Mouse (Mus musculus) T-helper 1 cell (primary cell): ENCODE measurements around the gene Tnip3.

Experiments
- in situ Hi-C: fragments of 300-600 bp; cut with MboI, MseI; formaldehyde crosslinking; loops from one replicate; pipeline ENCODE4 v1.15.1; 2025; ENCODE audit warnings: high pct_unique_total_duplicates

The Tnip3 gene

DNA sequence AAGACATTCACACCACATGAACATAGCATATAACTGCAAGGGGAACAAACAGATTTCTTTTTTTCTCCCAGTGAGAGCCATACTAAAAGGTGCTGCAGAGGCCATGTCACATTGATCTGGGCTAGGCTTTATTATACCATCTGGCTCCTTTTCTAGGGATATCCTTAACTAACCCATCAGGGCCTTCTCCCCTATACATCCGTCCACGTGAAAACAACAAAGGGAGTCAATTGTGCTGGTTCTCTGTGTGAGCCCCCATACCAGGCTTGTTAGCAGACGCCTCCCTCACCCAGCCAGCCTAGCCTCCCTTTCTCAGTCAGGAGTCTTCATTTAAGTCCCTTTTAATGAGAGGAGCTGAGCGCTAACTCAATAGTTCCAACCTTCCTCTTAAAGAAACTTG is 119.0 kb downstream of the Tnip3 start:
- in situ Hi-C loops = no loop called here

GRCm38 (mm10) chr6:65646408-65646807 is 121.3 kb downstream of the Tnip3 start:
- in situ Hi-C loops = no loop called here

DNA sequence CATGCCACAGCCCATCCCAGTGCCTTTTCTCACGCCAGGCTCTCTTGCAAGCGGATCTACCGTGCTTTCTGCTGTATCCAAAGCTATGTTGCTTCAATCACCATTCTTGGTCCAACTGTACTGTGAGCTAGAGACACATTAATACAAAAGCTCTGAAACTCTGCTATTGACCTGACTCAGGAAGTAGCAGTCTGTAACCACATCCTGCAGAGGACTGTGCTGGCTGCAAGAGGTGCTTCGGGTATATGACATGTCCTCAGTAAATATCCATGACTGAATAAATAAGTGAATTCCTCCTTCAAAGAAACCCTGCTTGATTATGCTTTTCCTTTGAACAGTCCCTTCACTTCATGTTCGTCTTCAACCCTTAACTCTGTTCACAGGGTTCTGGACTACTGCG is 122.6 kb downstream of the Tnip3 start:
- in situ Hi-C loops = no loop called here

- in situ Hi-C loops = no loop called here
These were observed 126.3 kb downstream of the Tnip3 start for GRCm38 (mm10) chr6:65651376-65651775.

DNA sequence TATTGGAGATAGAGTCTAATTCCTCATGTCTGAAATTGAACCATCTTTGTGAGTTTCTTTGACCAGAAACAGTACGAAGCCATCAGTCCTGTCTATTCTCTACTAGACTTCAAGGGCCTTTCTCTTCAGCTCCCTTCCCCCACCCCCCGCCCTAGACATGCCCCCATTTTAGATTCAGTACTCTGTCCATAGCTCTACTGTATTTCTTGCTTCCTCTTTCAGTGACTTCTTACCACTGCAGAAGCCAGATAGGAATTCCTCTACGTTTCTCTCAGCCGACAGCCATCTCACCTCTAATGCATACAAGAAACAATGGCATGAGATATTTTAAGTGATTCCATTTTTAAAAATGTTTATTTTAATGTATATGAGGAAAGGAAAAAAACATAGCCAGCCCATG is 136.2 kb downstream of the Tnip3 start:
- in situ Hi-C loops = no loop called here

DNA sequence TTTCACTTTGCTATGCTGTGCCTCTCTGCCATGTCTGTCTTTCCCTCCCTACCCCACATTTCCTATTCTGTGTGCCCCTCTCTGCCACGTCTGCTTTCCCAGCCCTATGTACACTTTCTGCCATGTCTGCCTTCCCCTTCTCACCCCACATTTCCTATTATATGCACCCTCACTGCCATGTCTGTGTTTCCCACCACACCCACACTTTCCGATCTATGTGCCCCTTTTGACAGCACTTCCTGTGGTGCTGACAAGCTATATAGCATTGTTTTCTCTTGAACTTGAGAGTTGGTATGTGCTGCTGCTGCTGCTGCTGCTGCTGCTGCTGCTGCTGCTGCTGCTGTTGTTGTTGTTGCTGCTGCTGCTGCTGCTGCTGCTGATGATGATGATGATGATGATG is 136.9 kb downstream of the Tnip3 start:
- in situ Hi-C loops = no loop called here

- in situ Hi-C loops = no loop called here
These were observed 138.9 kb downstream of the Tnip3 start for GRCm38 (mm10) chr6:65663990-65664389.

GRCm38 (mm10) chr6:65666295-65666694 is 141.2 kb downstream of the Tnip3 start:
- in situ Hi-C loops = no loop called here

- in situ Hi-C loops = no loop called here
These were observed 144.9 kb downstream of the Tnip3 start for GRCm38 (mm10) chr6:65669971-65670370.

DNA sequence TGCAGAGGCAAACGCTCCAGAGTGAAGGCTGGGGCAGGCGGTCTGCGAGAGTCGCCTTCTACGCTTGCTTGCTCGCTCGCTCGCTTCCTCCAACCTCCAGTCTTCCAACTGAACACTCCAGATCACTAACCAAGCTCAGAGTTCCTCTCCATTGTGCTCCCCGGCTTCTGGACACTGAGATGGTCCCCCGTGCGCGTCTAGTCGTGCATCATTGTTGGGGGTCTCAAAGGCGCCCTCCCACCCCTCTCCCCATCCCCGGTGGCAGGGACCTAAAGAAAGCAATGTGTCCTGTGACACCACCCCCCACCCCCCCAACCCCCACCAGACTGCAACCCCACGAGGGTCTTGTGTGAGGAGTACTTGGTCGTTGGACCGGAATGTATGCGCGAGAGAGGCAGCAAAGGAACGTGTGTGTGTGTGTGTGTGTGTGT is 145.9 kb downstream of the Tnip3 start:
- in situ Hi-C loops = no loop called here

- in situ Hi-C loops = no loop called here
These were observed 146.3 kb downstream of the Tnip3 start, which contains the start of gene Ndnf for GRCm38 (mm10) chr6:65671451-65671850. Gene Ndnf, plus strand, starts transcription at chr6:65671590.

DNA sequence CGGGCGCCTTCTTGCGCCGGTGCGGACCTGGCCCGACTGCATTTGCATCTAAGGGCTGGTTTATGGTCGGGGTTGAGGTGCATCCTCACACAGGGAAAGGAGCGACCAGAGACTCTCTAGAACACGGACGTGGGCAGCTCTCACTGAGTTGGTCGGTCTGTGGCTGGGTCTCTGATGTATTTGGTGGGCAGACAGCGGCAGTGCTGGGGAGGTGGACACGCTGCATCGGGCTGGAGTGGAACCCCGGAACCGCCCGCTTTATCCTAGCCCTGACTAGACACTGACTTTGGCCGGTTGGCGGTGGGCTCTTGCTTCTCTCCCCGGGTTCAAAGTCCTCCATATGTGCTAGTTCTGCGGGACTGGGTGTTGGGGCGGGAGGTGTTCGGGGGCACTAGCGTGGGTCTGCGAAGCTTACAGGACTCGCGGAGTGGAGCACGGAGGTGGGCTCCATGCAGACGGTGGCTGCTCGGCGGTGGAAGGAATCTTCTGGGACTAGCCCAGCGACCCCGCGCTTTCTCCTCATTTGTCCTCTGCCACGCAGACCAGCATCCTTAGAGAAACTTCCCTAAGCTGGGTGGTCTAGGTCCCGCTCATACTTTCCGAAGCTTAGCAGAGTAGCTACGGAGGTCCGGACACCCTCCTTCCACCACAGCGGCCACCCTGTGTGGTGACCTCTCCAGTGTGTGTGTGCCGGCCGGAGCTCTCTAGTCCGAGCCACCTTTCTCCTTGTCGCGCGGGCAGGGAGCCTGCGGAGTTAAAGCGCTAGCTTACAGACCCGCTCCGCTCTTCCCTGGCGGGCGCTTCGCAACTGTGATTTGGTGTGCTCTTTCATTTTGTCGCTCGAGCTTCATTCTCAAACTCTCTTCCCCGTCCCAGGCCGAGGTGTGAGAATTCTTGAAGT is 147.3 kb downstream of the Tnip3 start:
- in situ Hi-C loops = no loop called here
